Mouse (Mus musculus) hindbrain, embryonic 16.5 days (tissue): ENCODE data around the gene Asgr2. TPM values are rescaled to one million over a fixed set of nuclear protein-coding genes. Genes with fewer than 3 reads are reported as not detected.

Experiments
- ATAC-seq: fragments of 200-750 bp; cut with Nextera tagmentation; 2 replicates; pipeline ENCODE4 v1.8.0; 2017; ENCODE audit warnings: moderate TSS enrichment, moderate library complexity
- H3K27ac ChIP-seq: fragments of 300-500 bp; sonication (generic); 2 replicates; pipeline ENCODE4 v1.5.1; 2014; ENCODE audit warnings: low read depth, mild to moderate bottlenecking, control low read depth, low read length, moderate library complexity
- H3K27me3 ChIP-seq: fragments of 300-500 bp; sonication (generic); replicated peaks from 2 replicates; pipeline ENCODE4 v1.6.1; 2014; ENCODE audit warnings: low read length; ENCODE audit not compliant: control insufficient read depth, insufficient read depth
- H3K36me3 ChIP-seq: fragments of 300-500 bp; sonication (generic); 2 replicates; pipeline ENCODE4 v1.6.1; 2014; ENCODE audit warnings: mild to moderate bottlenecking, low read length, moderate library complexity, mixed read lengths; ENCODE audit not compliant: control insufficient read depth, insufficient read depth
- H3K4me1 ChIP-seq: fragments of 300-500 bp; sonication (generic); 2 replicates; pipeline ENCODE4 v1.6.1; 2014; ENCODE audit warnings: low read depth, low read length; ENCODE audit not compliant: control insufficient read depth, insufficient read depth
- H3K4me2 ChIP-seq: fragments of 300-500 bp; sonication (generic); 2 replicates; pipeline ENCODE4 v1.6.1; 2014; ENCODE audit warnings: mild to moderate bottlenecking, low read length, control low read depth, moderate library complexity
- H3K4me3 ChIP-seq: fragments of 300-500 bp; sonication (generic); 2 replicates; pipeline ENCODE4 v1.5.1; 2014; ENCODE audit warnings: mild to moderate bottlenecking, low read length, control low read depth, moderate library complexity
- H3K9ac ChIP-seq: fragments of 300-500 bp; sonication (generic); 2 replicates; pipeline ENCODE4 v1.6.1; 2014; ENCODE audit warnings: low read depth, mild to moderate bottlenecking, control low read depth, low read length, moderate library complexity
- H3K9me3 ChIP-seq: fragments of 300-500 bp; sonication (generic); 2 replicates; pipeline ENCODE4 v1.6.1; 2014; ENCODE audit warnings: mild to moderate bottlenecking, low read length, moderate library complexity; ENCODE audit not compliant: control insufficient read depth
- WGBS: fragments of 180-500 bp; shearing (Covaris S2); extraction: QIAGEN DNeasy Blood & Tissue Kit; methylation state at CpG from one replicate; pipeline ENCODE4 v1.1.7; 2014; 5-methylcytosine and 5-hydroxymethylcytosine counted together
- polyA plus RNA-seq: library from polyadenylated mRNA; unstranded; fragments of >200 nt; fragmentation: Nextera tagmentation; extraction: Ambion mirVana; gene quantifications from 2 replicates; pipeline ENCODE4 v1.2.1, GENCODE M21; 2015

The Asgr2 gene
- not detected in 2 replicates for polyA plus RNA-seq

GRCm38 (mm10) chr11:70091986-70092783, at the start of gene Asgr2:
Gene Asgr2 (plus strand): TSS chr11:70092644.
- Histone ChIP-seq H3K9ac (no peak within 1 kb of the TSS), H3K4me2 (no peak within 1 kb of the TSS), H3K9me3 (no peaks in the 10 kb centered on the region), H3K36me3 (no peaks in the 10 kb centered on the region), H3K4me3 (no peak within 1 kb of the TSS), H3K27me3 (no peaks in the 10 kb centered on the region), H3K27ac (no peak within 1 kb of the TSS), H3K4me1 (no peaks in the 10 kb centered on the region)
- 77% methylated on average over 12 of the region's 12 CpGs for WGBS
- no peak for ATAC-seq

GRCm38 (mm10) chr11:70043665-70044064, 48.8 kb upstream of the Asgr2 start:
- WGBS, result 77% methylated on average over 7 of the region's 7 CpGs
- peaks cover 34% of the 10 kb centered on the region for H3K36me3 ChIP-seq
- ATAC-seq, result no peak

GRCm38 (mm10) chr11:70045435-70045834, 47.0 kb upstream of the Asgr2 start:
- Histone ChIP-seq H3K4me2 (no peak overlapping the region), H3K27me3 (no peaks in the 10 kb centered on the region), H3K9ac (no peak overlapping the region), H3K4me1 (no peaks in the 10 kb centered on the region), H3K27ac (no peak overlapping the region; the same call in 1 of the 2 replicates), H3K4me3 (no peak overlapping the region), H3K9me3 (no peaks in the 10 kb centered on the region), H3K36me3 (peaks cover 22% of the 10 kb centered on the region)
- WGBS, result 25% methylated on average over 8 of the region's 9 CpGs
- ATAC-seq, result no peak

More at GRCm38 (mm10) chr11:70043665-70044064, 48.8 kb upstream of the Asgr2 start:
- Histone ChIP-seq H3K27me3 (no peaks in the 10 kb centered on the region), H3K9ac (no peak overlapping the region), H3K4me1 (no peaks in the 10 kb centered on the region), H3K4me2 (no peak overlapping the region), H3K9me3 (no peaks in the 10 kb centered on the region), H3K4me3 (no peak overlapping the region), H3K27ac (no peak overlapping the region)

- Histone ChIP-seq H3K27ac (no peak overlapping the region), H3K36me3 (peaks cover 5% of the 10 kb centered on the region; the same call in 1 of the 2 replicates), H3K27me3 (no peaks in the 10 kb centered on the region), H3K4me1 (no peaks in the 10 kb centered on the region), H3K9me3 (no peaks in the 10 kb centered on the region), H3K9ac (no peak overlapping the region), H3K4me3 (no peak overlapping the region), H3K4me2 (no peak overlapping the region)
- WGBS, result 71% methylated on average over 6 of the region's 6 CpGs
- no peak for ATAC-seq
These were observed 43.1 kb upstream of the Asgr2 start for GRCm38 (mm10) chr11:70049366-70049765.

GRCm38 (mm10) chr11:70049816-70050215, 42.6 kb upstream of the Asgr2 start:
- Histone ChIP-seq H3K4me3 (no peak overlapping the region), H3K4me2 (no peak overlapping the region), H3K9me3 (no peaks in the 10 kb centered on the region), H3K9ac (no peak overlapping the region), H3K36me3 (peaks cover 1% of the 10 kb centered on the region; the same call in 1 of the 2 replicates), H3K4me1 (no peaks in the 10 kb centered on the region), H3K27me3 (no peaks in the 10 kb centered on the region), H3K27ac (no peak overlapping the region)
- 62% methylated on average over 10 of the region's 10 CpGs for WGBS
- no peak for ATAC-seq

GRCm38 (mm10) chr11:70053156-70053555, 39.3 kb upstream of the Asgr2 start:
- Histone ChIP-seq H3K4me2 (no peak overlapping the region), H3K36me3 (no peaks in the 10 kb centered on the region), H3K27me3 (no peaks in the 10 kb centered on the region), H3K4me3 (no peak overlapping the region), H3K27ac (no peak overlapping the region), H3K4me1 (no peaks in the 10 kb centered on the region; the same call in 1 of the 2 replicates), H3K9me3 (no peaks in the 10 kb centered on the region), H3K9ac (no peak overlapping the region)
- 75% methylated on average over 7 of the region's 7 CpGs for WGBS
- ATAC-seq, result no peak

GRCm38 (mm10) chr11:70053898-70054570, 38.4 kb upstream of the Asgr2 start, which contains the start of gene Asgr1:
Gene Asgr1 (plus strand): TSS chr11:70054085.
- no peak for ATAC-seq
- Histone ChIP-seq H3K27me3 (no peaks in the 10 kb centered on the region), H3K9ac (no peak within 1 kb of the TSS), H3K4me2 (no peak within 1 kb of the TSS), H3K36me3 (no peaks in the 10 kb centered on the region), H3K9me3 (no peaks in the 10 kb centered on the region), H3K4me1 (no peaks in the 10 kb centered on the region; the same call in 1 of the 2 replicates), H3K4me3 (no peak within 1 kb of the TSS), H3K27ac (no peak within 1 kb of the TSS)
- 87% methylated on average over 10 of the region's 10 CpGs for WGBS

GRCm38 (mm10) chr11:70055618-70056214, 36.7 kb upstream of the Asgr2 start:
- Histone ChIP-seq H3K27me3 (no peaks in the 10 kb centered on the region), H3K27ac (no peak overlapping the region), H3K4me2 (peak overlapping the region; percentile 36), H3K4me1 (no peaks in the 10 kb centered on the region; the same call in 1 of the 2 replicates), H3K36me3 (no peaks in the 10 kb centered on the region), H3K4me3 (no peak overlapping the region), H3K9ac (0 out of 2 replicates have a peak overlapping the region, but pooled peaks have one; percentile 2), H3K9me3 (no peaks in the 10 kb centered on the region)
- 26% methylated on average over 18 of the region's 18 CpGs for WGBS
- ATAC-seq, result peak; percentile 64

GRCm38 (mm10) chr11:70057805-70058204, 34.6 kb upstream of the Asgr2 start:
- no peaks in the 10 kb centered on the region for H3K9me3 ChIP-seq
- WGBS, result 80% methylated on average over 9 of the region's 9 CpGs
- no peak for ATAC-seq
- H3K4me1 ChIP-seq, result no peaks in the 10 kb centered on the region; the same call in 1 of the 2 replicates
- H3K9ac ChIP-seq, result no peak overlapping the region
- H3K27me3 ChIP-seq, result no peaks in the 10 kb centered on the region
- H3K36me3 ChIP-seq, result no peaks in the 10 kb centered on the region
- no peak overlapping the region for H3K4me2 ChIP-seq
- H3K4me3 ChIP-seq, result no peak overlapping the region
- H3K27ac ChIP-seq, result no peak overlapping the region
